Mouse (Mus musculus): ENCODE measurements around the gene Znhit2.

DNA sequence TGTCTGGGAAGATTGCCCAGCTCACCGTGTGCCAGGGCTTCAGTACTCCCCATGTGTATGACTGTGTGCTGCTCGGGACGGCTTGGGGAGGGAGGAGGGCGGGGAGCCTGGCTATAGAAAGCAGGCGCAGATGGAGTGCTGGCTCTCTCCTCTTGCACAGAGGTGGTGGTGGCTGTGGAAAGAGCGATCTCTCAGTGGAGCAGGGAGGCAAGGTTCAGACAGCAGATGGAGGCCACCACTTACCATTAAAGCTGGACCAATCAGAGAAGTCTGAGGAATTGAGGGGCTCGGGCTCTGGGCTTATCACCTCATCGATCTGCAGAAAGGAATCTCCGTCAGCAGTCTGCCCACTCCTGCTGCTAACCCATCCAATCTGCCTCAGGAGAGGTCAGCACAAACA lies 21.2 kb downstream of the Znhit2 start, which contains the start of gene Gm28374:
- TF ChIP-seq POLR2A (IDR thresholded peaks at IDR 0.05; ENCODE audit: borderline replicate concordance, extremely low read depth, insufficient read depth, insufficient read length, poor library complexity, severe bottlenecking) (no peak), CTCF (IDR thresholded peaks at IDR 0.05; ENCODE audit: borderline replicate concordance, extremely low read depth, insufficient read depth, insufficient read length) (no peak)

All from brain, embryonic 14.5 days (tissue).